Mouse (Mus musculus): ENCODE data around the gene Cand2. TPM values are rescaled to one million over a fixed set of nuclear protein-coding genes. Genes with fewer than 3 reads are reported as not detected.

Cand2 gene
- polyA plus RNA-seq, 1 experiment = 3.4 TPM

- Histone ChIP-seq H3K4me1 (ENCODE audit: control insufficient read depth, insufficient read depth, insufficient read length) (peaks cover 3% of the 10 kb centered on the region; the same call in 1 of the 2 replicates), H3K27me3 (ENCODE audit: control insufficient read depth, insufficient read depth, low read length) (no peaks in the 10 kb centered on the region), H3K4me3 (ENCODE audit: extremely low read depth, insufficient read depth, insufficient read length) (peak within 1 kb of the TSS; percentile 72), H3K36me3 (ENCODE audit: control insufficient read depth, insufficient read depth, low read length) (peaks cover 2% of the 10 kb centered on the region; the same call in 1 of the 2 replicates), H3K27ac (ENCODE audit: insufficient read depth, low read length) (peak within 1 kb of the TSS; percentile 79)
- WGBS = under 1% methylated on average over 51 of the region's 51 CpGs
- TF ChIP-seq POLR2A (IDR thresholded peaks at IDR 0.05; ENCODE audit: low read depth, low read length) (0 out of 2 replicates have a peak, but pooled peaks have one; percentile 7), CTCF (IDR thresholded peaks at IDR 0.05; ENCODE audit: extremely low read depth, insufficient read depth, insufficient read length, insufficient replicate concordance) (no peak)
- peak; percentile 98 to 99 for DNase-seq (ENCODE audit: low read depth in 1 of 2, low spot score in 2 of 2)
Measured at GRCm38 (mm10) chr6:115853091-115853813, 78.9 kb downstream of the Cand2 start, which contains the start of the genes Mbd4 and Ift122. TSS of gene Mbd4 (minus strand) at chr6:115853371. TSS of gene Ift122 (plus strand) at chr6:115853470.

GRCm38 (mm10) chr6:115853985-115854384 is 79.6 kb downstream of the Cand2 start:
- no peak overlapping the region for H3K4me3 ChIP-seq (ENCODE audit: extremely low read depth, insufficient read depth, insufficient read length)

GRCm38 (mm10) chr6:115854432-115854831 is 80.1 kb downstream of the Cand2 start:
- peak in 1 of 2 experiments; percentile 25 for DNase-seq (ENCODE audit: low read depth in 1 of 2, low spot score in 2 of 2)
- Histone ChIP-seq H3K27me3 (ENCODE audit: control insufficient read depth, insufficient read depth, low read length) (no peaks in the 10 kb centered on the region), H3K27ac (ENCODE audit: insufficient read depth, low read length) (no peak overlapping the region), H3K4me3 (ENCODE audit: extremely low read depth, insufficient read depth, insufficient read length) (no peak overlapping the region), H3K36me3 (ENCODE audit: control insufficient read depth, insufficient read depth, low read length) (peaks cover 2% of the 10 kb centered on the region; the same call in 1 of the 2 replicates), H3K4me1 (ENCODE audit: control insufficient read depth, insufficient read depth, insufficient read length) (no peaks in the 10 kb centered on the region)
- TF ChIP-seq POLR2A (IDR thresholded peaks at IDR 0.05; ENCODE audit: low read depth, low read length) (no peak), CTCF (IDR thresholded peaks at IDR 0.05; ENCODE audit: extremely low read depth, insufficient read depth, insufficient read length, insufficient replicate concordance) (no peak)
- WGBS = 76% methylated on average over 2 of the region's 2 CpGs

More at GRCm38 (mm10) chr6:115853985-115854384, 79.6 kb downstream of the Cand2 start:
- no peaks in the 10 kb centered on the region for H3K27me3 ChIP-seq (ENCODE audit: control insufficient read depth, insufficient read depth, low read length)
- TF ChIP-seq CTCF (IDR thresholded peaks at IDR 0.05; ENCODE audit: extremely low read depth, insufficient read depth, insufficient read length, insufficient replicate concordance) = no peak
- no peak for TF ChIP-seq POLR2A (IDR thresholded peaks at IDR 0.05; ENCODE audit: low read depth, low read length)
- no peaks in the 10 kb centered on the region for H3K4me1 ChIP-seq (ENCODE audit: control insufficient read depth, insufficient read depth, insufficient read length)
- peaks cover 2% of the 10 kb centered on the region; the same call in 1 of the 2 replicates for H3K36me3 ChIP-seq (ENCODE audit: control insufficient read depth, insufficient read depth, low read length)
- DNase-seq (ENCODE audit: low read depth in 1 of 2, low spot score in 2 of 2) = no peak
- 63% methylated on average over 7 of the region's 7 CpGs for WGBS
- no peak overlapping the region for H3K27ac ChIP-seq (ENCODE audit: insufficient read depth, low read length)

Other genes starting within 250 kb of the Cand2 start
- gene Tsen2, start 229.9 kb upstream of the Cand2 start, polyA plus RNA-seq (2012; rRNA removed) = 1.4 and 1.8 TPM in 2 replicates
- gene Mkrn2os, start 182.0 kb upstream of the Cand2 start, polyA plus RNA-seq (2012; rRNA removed) = 0.09 and 0.23 TPM in 2 replicates
- gene Mkrn2, start 172.6 kb upstream of the Cand2 start, polyA plus RNA-seq (2012; rRNA removed) = 42.8 and 63.7 TPM in 2 replicates
- 92.7 and 95.3 TPM in 2 replicates for gene Raf1, start 97.9 kb upstream of the Cand2 start, polyA plus RNA-seq (2012; rRNA removed)
- gene Tmem40, start 12.1 kb upstream of the Cand2 start, polyA plus RNA-seq (2012; rRNA removed) = 10.2 and 10.4 TPM in 2 replicates
- 463 and 551 TPM in 2 replicates for gene Rpl32, start 34.2 kb downstream of the Cand2 start, polyA plus RNA-seq (2012; rRNA removed)
- 0.06 and 0.15 TPM in 2 replicates for gene Efcab12, start 63.9 kb downstream of the Cand2 start, polyA plus RNA-seq (2012; rRNA removed)
- 3.2 and 3.5 TPM in 2 replicates for gene Mbd4, start 78.8 kb downstream of the Cand2 start, polyA plus RNA-seq (2012; rRNA removed)
- gene Ift122, start 78.9 kb downstream of the Cand2 start, polyA plus RNA-seq (2012; rRNA removed) = 4.5 and 4.6 TPM in 2 replicates
- gene Rho, start 157.2 kb downstream of the Cand2 start, polyA plus RNA-seq (2012; rRNA removed) = 0.16 and 0.37 TPM in 2 replicates
- not detected in 2 replicates for gene H1foo, start 170.4 kb downstream of the Cand2 start, polyA plus RNA-seq (2012; rRNA removed)
- 66.1 and 87.2 TPM in 2 replicates for gene Plxnd1, start 220.5 kb downstream of the Cand2 start, polyA plus RNA-seq (2012; rRNA removed)